Mouse (Mus musculus) spleen, adult 18-20 months (tissue): ENCODE results near the gene Mars2.

Source experiments
- DNase-seq, 2 experiments: peaks; one replicate each; pipeline ENCODE4 v3.0.0; 2022; ENCODE audit warnings: mixed read lengths in 2 of 2

The Mars2 gene

DNA sequence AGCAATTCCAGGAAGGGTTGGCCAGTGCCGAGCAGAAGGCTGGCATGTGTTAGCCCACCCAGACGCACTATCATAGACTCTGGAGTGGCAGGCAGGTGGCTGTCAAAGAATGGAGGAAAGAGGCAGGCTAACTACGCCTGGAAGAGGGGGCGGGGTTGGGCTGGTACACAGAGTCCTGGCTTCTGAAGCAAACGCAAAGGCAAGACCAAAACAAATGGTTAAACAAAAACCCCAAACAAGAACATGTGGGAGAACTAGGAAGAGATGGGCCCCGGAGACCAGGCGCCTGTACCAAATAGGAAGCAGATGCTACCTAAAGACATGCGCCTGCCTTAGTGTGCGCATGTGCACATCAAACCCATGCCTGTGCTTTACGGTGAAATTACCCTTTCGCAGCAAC, 12.9 kb upstream of the Mars2 start:
- DNase-seq = no peak

- DNase-seq = no peak
These were observed 11.6 kb upstream of the Mars2 start for GRCm38 (mm10) chr1:55225398-55225797.

GRCm38 (mm10) chr1:55226011-55226857, 10.7 kb upstream of the Mars2 start, which contains the start of gene Rftn2:
Gene Rftn2 (minus strand): TSS chr1:55226782.
- no peak for DNase-seq

GRCm38 (mm10) chr1:55227376-55227775, 9.6 kb upstream of the Mars2 start:
- no peak for DNase-seq

- no peak for DNase-seq
These were observed 8.6 kb upstream of the Mars2 start for GRCm38 (mm10) chr1:55228256-55228884.

- no peak for DNase-seq
These were observed 2.0 kb upstream of the Mars2 start for GRCm38 (mm10) chr1:55234910-55235520.

- DNase-seq = no peak
These were observed 490 bp upstream of the Mars2 start for GRCm38 (mm10) chr1:55236487-55236886.

- DNase-seq = no peak
These were observed 725 bp downstream of the Mars2 start for GRCm38 (mm10) chr1:55237643-55238161.

DNA sequence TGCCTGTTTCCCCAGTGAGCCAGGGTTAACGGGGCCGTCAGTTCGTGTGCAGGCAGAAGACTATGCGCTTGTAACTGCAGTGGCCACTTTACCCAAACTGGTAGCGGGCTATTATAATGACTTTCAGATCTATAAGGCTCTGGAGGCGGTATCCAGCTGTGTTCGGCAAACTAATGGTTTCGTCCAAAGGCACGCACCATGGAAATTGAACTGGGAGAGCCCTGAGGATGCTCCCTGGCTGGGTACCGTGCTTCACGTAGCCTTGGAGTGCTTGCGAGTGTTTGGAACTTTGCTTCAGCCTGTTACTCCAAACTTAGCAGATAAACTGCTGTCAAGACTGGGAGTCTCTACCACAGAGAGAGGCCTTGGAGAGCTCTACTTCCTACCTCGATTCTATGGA, 1.5 kb downstream of the Mars2 start:
- DNase-seq = no peak

DNA sequence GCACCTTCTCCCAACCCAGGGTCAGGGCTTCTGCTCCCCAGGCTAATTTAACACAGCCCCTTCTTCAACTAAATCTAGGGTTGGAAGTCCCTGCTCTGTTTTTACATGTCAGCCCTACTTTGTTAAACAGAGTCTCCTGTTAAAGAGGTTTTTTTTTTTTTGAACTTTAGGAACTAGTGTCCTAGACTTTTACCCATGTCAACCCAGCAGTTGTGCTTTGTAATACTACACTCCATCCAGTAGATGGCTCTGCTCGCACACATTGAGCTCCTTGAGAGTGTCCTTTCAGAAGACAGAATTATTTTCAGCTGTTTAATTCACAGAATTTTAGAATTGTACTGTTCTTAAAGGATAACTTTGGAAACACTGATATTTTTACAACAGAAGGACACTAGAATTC, 2.3 kb downstream of the Mars2 start:
- DNase-seq = no peak

GRCm38 (mm10) chr1:55246374-55246773, 9.4 kb downstream of the Mars2 start:
- DNase-seq = no peak

DNA sequence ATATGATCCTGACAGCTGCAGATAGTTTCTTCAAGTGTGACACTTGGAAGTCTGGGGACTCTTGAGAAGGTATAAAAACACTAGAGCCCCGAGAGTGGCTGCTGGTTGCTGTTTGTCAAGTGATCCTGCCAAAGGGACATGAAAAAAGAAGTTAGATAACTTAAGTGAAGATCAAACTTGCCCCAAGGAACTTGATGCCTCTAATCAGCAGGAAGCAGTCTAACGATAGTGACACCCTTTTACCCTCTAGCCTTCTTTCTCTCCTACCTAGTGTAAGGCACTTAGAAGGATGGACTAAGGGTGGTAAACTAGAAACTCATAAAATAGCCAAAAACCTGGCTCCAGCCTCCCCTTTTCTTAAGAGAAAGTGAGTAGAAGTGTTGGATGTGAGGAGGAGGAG, 27.4 kb downstream of the Mars2 start:
- DNase-seq = no peak

DNA sequence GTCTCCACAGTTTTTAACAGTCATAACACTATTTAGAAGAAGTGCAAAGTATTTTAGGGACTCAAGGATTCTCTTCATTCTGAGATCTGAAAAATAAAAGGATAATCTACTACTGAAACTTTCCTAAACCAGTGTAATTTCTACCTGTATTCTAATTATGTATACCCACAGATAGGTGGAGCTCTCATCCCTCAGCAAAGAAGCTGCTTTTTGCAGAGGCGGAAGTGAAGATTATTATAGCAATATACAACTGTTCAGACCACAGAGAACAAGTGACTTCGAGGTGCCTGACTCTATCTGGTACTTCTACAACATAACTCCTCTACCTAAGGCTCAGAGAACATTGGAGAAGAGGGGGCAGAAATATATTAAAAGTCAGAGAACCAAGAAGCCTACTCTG, 28.5 kb downstream of the Mars2 start:
- no peak for DNase-seq

DNA sequence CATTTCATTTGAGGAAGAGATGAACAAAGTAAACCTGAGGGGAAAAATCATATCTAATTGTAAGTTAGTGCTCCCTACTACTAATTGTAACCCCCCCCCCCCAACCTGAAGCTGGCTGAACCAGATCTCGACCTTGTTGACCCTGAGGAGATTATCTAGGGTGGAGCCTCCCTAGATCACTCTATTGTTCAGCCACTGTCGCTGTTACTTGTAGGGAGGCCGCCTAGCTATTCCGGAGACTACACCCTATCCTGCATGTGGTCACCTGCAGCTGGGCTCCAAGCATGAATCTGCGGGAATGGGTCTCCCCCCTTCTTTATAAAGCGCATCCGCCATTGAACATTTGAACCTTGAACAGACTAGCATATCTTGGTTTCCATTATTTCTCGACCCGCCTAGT, 42.1 kb downstream of the Mars2 start:
- no peak for DNase-seq
